Mouse (Mus musculus) liver, embryonic 13.5 days (tissue): ENCODE results near the gene Nrsn2. TPM values are rescaled to one million over a fixed set of nuclear protein-coding genes. Genes with fewer than 3 reads are reported as not detected.

Experiments used
- ATAC-seq: fragments of 200-750 bp; cut with Nextera tagmentation; 2 replicates; pipeline ENCODE4 v1.8.0; 2017; ENCODE audit warnings: low read depth, mild to moderate bottlenecking, moderate number of reproducible peaks, moderate library complexity
- DNase-seq: peaks from one replicate; pipeline ENCODE4 v3.0.0; 2022
- H3K27ac ChIP-seq: fragments of 300-500 bp; sonication (generic); 2 replicates; pipeline ENCODE4 v1.5.1; 2015; ENCODE audit warnings: moderate library complexity, mild to moderate bottlenecking, inconsistent platforms
- H3K27me3 ChIP-seq: fragments of 300-500 bp; sonication (generic); 2 replicates; pipeline ENCODE4 v1.6.1; 2015; ENCODE audit warnings: mild to moderate bottlenecking, inconsistent platforms
- H3K36me3 ChIP-seq: fragments of 300-500 bp; sonication (generic); 2 replicates; pipeline ENCODE4 v1.6.1; 2015; ENCODE audit warnings: mild to moderate bottlenecking, inconsistent platforms
- H3K4me1 ChIP-seq: fragments of 300-500 bp; sonication (generic); replicated peaks from 2 replicates; pipeline ENCODE4 v1.6.1; 2015; ENCODE audit warnings: inconsistent platforms
- H3K4me2 ChIP-seq: fragments of 300-500 bp; sonication (generic); 2 replicates; pipeline ENCODE4 v1.6.1; 2015; ENCODE audit warnings: inconsistent platforms, mild to moderate bottlenecking, moderate library complexity
- H3K4me3 ChIP-seq: fragments of 300-500 bp; sonication (generic); replicated peaks from 2 replicates; pipeline ENCODE4 v1.5.1; 2015; ENCODE audit warnings: mild to moderate bottlenecking, inconsistent platforms
- H3K9ac ChIP-seq: fragments of 300-500 bp; sonication (generic); 2 replicates; pipeline ENCODE4 v1.6.1; 2015; ENCODE audit warnings: mild to moderate bottlenecking, inconsistent platforms
- H3K9me3 ChIP-seq: fragments of 300-500 bp; sonication (generic); replicated peaks from 2 replicates; pipeline ENCODE4 v1.6.1; 2016; ENCODE audit warnings: inconsistent platforms
- WGBS: fragments of 180-500 bp; shearing (Covaris S2); methylation state at CpG from one replicate; pipeline ENCODE4 v1.1.7; 2015; ENCODE audit not compliant: insufficient replicate concordance; 5-methylcytosine and 5-hydroxymethylcytosine counted together
- polyA plus RNA-seq: library from polyadenylated mRNA; unstranded; fragments of >200 nt; fragmentation: Nextera tagmentation; extraction: Ambion mirVana; gene quantifications from 2 replicates; pipeline ENCODE4 v1.2.1, GENCODE M21; 2015

Gene Nrsn2
- 0.07 TPM in 1 of 2 replicates, not detected in the other for polyA plus RNA-seq

DNA sequence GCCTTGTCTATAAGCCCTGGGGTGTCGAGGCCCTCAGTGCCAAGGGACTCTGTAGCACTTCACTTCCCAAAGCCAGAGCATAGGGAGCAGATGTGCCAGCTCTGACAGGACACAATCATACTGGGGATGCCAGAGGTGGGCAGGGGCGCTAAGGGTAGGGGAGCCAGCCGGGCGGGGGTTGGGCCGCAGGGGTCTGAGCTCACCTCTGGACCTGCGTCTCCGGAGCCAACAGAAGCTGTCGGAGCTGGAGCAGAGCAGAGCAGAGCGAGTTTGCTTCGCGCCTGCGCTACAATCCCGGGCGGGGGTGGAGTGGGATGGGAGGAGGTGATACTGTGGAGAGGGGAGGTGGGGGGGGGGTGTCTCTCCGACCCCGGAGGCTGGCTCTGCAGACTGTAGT lies at the start of gene Nrsn2:
Gene Nrsn2 (minus strand): TSS at position 294 of the 397 bp plus-strand sequence.
- DNase-seq: no peak
- Histone ChIP-seq H3K27ac (no peak within 1 kb of the TSS), H3K4me2 (no peak within 1 kb of the TSS), H3K27me3 (peaks cover 63% of the 10 kb centered on the region), H3K4me1 (peaks cover 6% of the 10 kb centered on the region; the same call in 1 of the 2 replicates), H3K9me3 (no peaks in the 10 kb centered on the region), H3K4me3 (no peak within 1 kb of the TSS), H3K36me3 (no peaks in the 10 kb centered on the region), H3K9ac (no peak within 1 kb of the TSS)
- ATAC-seq: no peak
- 8% methylated on average over 16 of the region's 16 CpGs for WGBS

DNA sequence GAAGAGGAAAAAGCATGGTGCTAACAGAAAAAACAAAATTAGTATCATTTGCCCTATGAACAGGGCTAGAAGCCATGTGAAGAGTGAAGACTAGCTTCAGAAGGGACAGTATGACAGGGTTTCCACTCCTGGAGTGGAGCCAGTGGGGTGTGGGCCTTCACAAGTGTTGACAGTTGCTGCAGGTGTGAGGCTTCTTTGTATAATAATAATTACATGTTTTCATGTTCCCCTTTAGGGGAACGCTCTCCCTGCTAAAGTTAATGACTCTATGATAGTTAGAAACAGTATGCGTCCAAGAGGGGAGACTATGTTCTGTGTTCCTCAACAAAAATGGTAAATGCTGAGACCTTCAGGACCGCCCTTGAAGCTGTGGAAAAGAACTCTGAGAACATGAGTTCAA lies 39.3 kb upstream of the Nrsn2 start:
- peaks cover 37% of the 10 kb centered on the region for H3K4me1 ChIP-seq
- WGBS: 92% methylated on average over 3 of the region's 3 CpGs
- 0 out of 2 replicates have a peak, but pooled peaks cover 3% of the 10 kb centered on the region for H3K9me3 ChIP-seq
- no peaks in the 10 kb centered on the region for H3K27me3 ChIP-seq
- ATAC-seq (no peak), DNase-seq (no peak)
- H3K4me2 ChIP-seq: peak overlapping the region; percentile 87
- H3K27ac ChIP-seq: peak overlapping the region; percentile 88; the same call in 1 of the 2 replicates
- peaks cover 15% of the 10 kb centered on the region for H3K36me3 ChIP-seq
- H3K9ac ChIP-seq: peak overlapping the region; percentile 97
- H3K4me3 ChIP-seq: peak overlapping the region; percentile 96

DNA sequence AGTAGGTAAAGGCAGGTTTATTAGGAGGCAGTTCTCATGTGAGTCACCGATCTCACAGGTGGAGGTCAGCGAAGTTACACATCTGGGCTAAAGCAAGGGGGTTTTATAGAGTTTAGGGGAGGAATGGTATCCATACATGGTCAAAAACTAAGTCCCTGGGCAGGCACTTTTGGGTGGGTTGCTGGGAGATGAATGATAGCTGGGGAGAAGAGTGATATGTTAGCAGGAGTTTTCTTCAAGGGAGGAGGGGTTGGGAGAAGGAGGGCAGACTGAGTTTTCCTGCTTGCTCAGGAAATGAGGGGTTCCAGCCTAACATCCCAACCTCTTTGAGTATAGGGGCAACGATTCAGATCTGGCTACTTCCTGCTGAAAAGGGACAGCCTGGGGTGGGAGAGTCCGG lies 38.8 kb upstream of the Nrsn2 start, which contains the start of gene 6820408C15Rik:
Gene 6820408C15Rik (plus strand): TSS at position 301 of the 400 bp plus-strand sequence.
- 37% methylated on average over 4 of the region's 4 CpGs for WGBS

GRCm38 (mm10) chr2:152414591-152415165 lies 38.2 kb upstream of the Nrsn2 start, which contains the start of gene Zcchc3:
Zcchc3 (minus strand) TSS chr2:152415027.
- under 1% methylated on average over 65 of the region's 65 CpGs for WGBS
- peaks cover 15% of the 10 kb centered on the region for H3K36me3 ChIP-seq
- no peaks in the 10 kb centered on the region for H3K27me3 ChIP-seq
- H3K4me1 ChIP-seq: peaks cover 48% of the 10 kb centered on the region
- H3K4me2 ChIP-seq: peak within 1 kb of the TSS; percentile 87
- H3K27ac ChIP-seq: peak within 1 kb of the TSS; percentile 88
- DNase-seq (peak; percentile 72), ATAC-seq (peak; percentile 73)
- H3K9me3 ChIP-seq: 0 out of 2 replicates have a peak, but pooled peaks cover 3% of the 10 kb centered on the region
- peak within 1 kb of the TSS; percentile 97 for H3K9ac ChIP-seq
- H3K4me3 ChIP-seq: peak within 1 kb of the TSS; percentile 96

More for the DNA sequence above, 38.8 kb upstream of the Nrsn2 start, which contains the start of gene 6820408C15Rik:
- Histone ChIP-seq H3K4me2 (peak within 1 kb of the TSS; percentile 87), H3K4me3 (peak within 1 kb of the TSS; percentile 96), H3K4me1 (peaks cover 42% of the 10 kb centered on the region), H3K27me3 (no peaks in the 10 kb centered on the region), H3K9me3 (0 out of 2 replicates have a peak, but pooled peaks cover 3% of the 10 kb centered on the region), H3K36me3 (peaks cover 15% of the 10 kb centered on the region), H3K27ac (peak within 1 kb of the TSS; percentile 88), H3K9ac (peak within 1 kb of the TSS; percentile 97)
- ATAC-seq (no peak), DNase-seq (no peak)

- Histone ChIP-seq H3K4me2 (peak overlapping the region; percentile 87), H3K36me3 (peaks cover 15% of the 10 kb centered on the region), H3K27ac (peak overlapping the region; percentile 88), H3K4me1 (peaks cover 53% of the 10 kb centered on the region), H3K9me3 (0 out of 2 replicates have a peak, but pooled peaks cover 3% of the 10 kb centered on the region), H3K27me3 (no peaks in the 10 kb centered on the region), H3K9ac (peak overlapping the region; percentile 97), H3K4me3 (peak overlapping the region; percentile 96)
- peak; percentile 44 for ATAC-seq
- under 1% methylated on average over 80 of the region's 86 CpGs for WGBS
- peak; percentile 46 for DNase-seq
Measured at GRCm38 (mm10) chr2:152413765-152414584, 37.5 kb upstream of the Nrsn2 start.

- ATAC-seq: peak; percentile 47
- no peak for DNase-seq
- WGBS: 4% methylated on average over 21 of the region's 21 CpGs
- Histone ChIP-seq H3K9me3 (0 out of 2 replicates have a peak, but pooled peaks cover 3% of the 10 kb centered on the region), H3K27me3 (no peaks in the 10 kb centered on the region), H3K36me3 (peaks cover 15% of the 10 kb centered on the region), H3K4me3 (peak overlapping the region; percentile 96), H3K9ac (peak overlapping the region; percentile 97), H3K4me1 (peaks cover 53% of the 10 kb centered on the region), H3K4me2 (peak overlapping the region; percentile 87), H3K27ac (peak overlapping the region; percentile 88)
Measured at GRCm38 (mm10) chr2:152413158-152413764, 36.8 kb upstream of the Nrsn2 start.

- Histone ChIP-seq H3K4me2 (peak overlapping the region; percentile 87), H3K4me1 (peaks cover 53% of the 10 kb centered on the region), H3K9me3 (0 out of 2 replicates have a peak, but pooled peaks cover 3% of the 10 kb centered on the region), H3K36me3 (peaks cover 15% of the 10 kb centered on the region), H3K27me3 (no peaks in the 10 kb centered on the region), H3K9ac (peak overlapping the region; percentile 97), H3K27ac (peak overlapping the region; percentile 88), H3K4me3 (peak overlapping the region; percentile 96)
- ATAC-seq: no peak
- no peak for DNase-seq
- 21% methylated on average over 15 of the region's 15 CpGs for WGBS
Measured at GRCm38 (mm10) chr2:152412526-152413157, 36.2 kb upstream of the Nrsn2 start.

DNA sequence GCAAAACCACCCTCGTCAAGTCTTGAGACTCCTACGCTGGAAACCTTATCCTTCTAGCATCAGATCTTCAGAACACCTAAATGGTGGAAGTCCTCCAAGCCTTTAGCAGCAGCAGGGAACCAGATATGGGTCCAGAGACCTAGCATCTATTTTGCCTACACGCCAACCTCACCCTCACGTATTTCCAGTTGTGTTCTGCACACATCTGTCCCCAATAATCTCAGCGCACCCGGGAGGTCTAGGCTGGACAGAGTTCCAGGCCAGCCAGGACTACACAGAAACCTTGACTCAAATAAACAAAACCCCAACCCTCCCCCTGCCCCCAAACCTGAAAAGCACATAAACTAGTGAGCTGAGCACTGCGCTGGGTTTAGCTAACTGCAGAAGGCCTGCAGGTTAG lies 35.0 kb upstream of the Nrsn2 start:
- DNase-seq: no peak
- Histone ChIP-seq H3K4me2 (peak overlapping the region; percentile 87), H3K36me3 (peaks cover 15% of the 10 kb centered on the region), H3K4me3 (peak overlapping the region; percentile 96), H3K27ac (peak overlapping the region; percentile 88), H3K4me1 (peaks cover 60% of the 10 kb centered on the region), H3K27me3 (no peaks in the 10 kb centered on the region), H3K9me3 (0 out of 2 replicates have a peak, but pooled peaks cover 3% of the 10 kb centered on the region), H3K9ac (peak overlapping the region; percentile 97)
- ATAC-seq: no peak
- 25% methylated on average over 7 of the region's 7 CpGs for WGBS

- WGBS: 8% methylated on average over 15 of the region's 15 CpGs
- no peak for ATAC-seq
- Histone ChIP-seq H3K36me3 (peaks cover 11% of the 10 kb centered on the region), H3K27ac (peak overlapping the region; percentile 88), H3K9ac (peak overlapping the region; percentile 97), H3K27me3 (no peaks in the 10 kb centered on the region), H3K4me3 (peak overlapping the region; percentile 96), H3K4me2 (peak overlapping the region; percentile 87), H3K9me3 (no peaks in the 10 kb centered on the region), H3K4me1 (peaks cover 64% of the 10 kb centered on the region)
- no peak for DNase-seq
Measured at GRCm38 (mm10) chr2:152410971-152411371, 34.5 kb upstream of the Nrsn2 start.

GRCm38 (mm10) chr2:152409781-152410180 lies 33.3 kb upstream of the Nrsn2 start:
- ATAC-seq (no peak), DNase-seq (no peak)
- Histone ChIP-seq H3K4me2 (no peak overlapping the region), H3K9me3 (no peaks in the 10 kb centered on the region), H3K9ac (no peak overlapping the region), H3K4me3 (no peak overlapping the region), H3K36me3 (peaks cover 6% of the 10 kb centered on the region), H3K4me1 (peaks cover 66% of the 10 kb centered on the region), H3K27ac (peak overlapping the region; percentile 88; the same call in 1 of the 2 replicates), H3K27me3 (no peaks in the 10 kb centered on the region)
- 76% methylated on average over 6 of the region's 6 CpGs for WGBS
